ENCODE assay signal across 17 mouse cellular contexts in the genomic region with DNA sequence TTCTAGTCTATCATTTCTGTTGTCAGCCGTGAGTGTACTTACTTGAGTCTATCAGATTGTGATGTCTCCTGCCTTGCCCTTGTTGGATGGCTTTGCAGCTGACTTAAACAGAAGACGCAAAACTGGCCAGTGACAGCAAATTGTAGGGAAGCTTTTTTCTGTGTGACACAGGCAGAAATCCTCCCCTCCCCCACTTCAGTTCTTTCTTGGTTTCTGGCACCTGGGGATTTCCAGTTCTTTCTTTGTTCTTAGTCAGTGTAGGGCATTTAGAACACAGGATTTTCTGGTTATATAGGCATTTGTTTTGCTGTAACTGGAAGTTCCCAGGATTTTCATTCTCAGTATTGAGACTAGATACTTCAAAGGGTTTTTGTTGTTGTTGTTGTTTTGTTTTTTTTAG. TPM values are rescaled to one million over a fixed set of nuclear protein-coding genes. Genes with fewer than 3 reads are reported as not detected.
DNase-seq lines count a peak whose midpoint lies in the region; ATAC-seq lines count a peak whose summit lies in the region.
"Had no signal": no experiment of that assay in that cellular context is flagged by ENCODE, and none has a peak within 500 bp of the region (broad histone marks: within the 10 kb centered on the region; RNA-seq: fewer than 3 reads in every experiment).

No protein-coding gene starts in this region.

- no peak overlapping the region for H3K4me2 ChIP-seq in hindbrain, embryonic 14.5 days (replicated peaks)
- H3K4me2 ChIP-seq in hindbrain, embryonic 16.5 days (ENCODE audit: low read length) = no peak overlapping the region
- H3K4me2 ChIP-seq: intestine, embryonic 15.5 days; limb, embryonic 13.5 days; liver, embryonic 15.5 days had no signal

- H3K4me1 ChIP-seq in hindbrain, embryonic 14.5 days (replicated peaks; ENCODE audit: control insufficient read depth, insufficient read depth, low read length) = peaks cover 42% of the 10 kb centered on the region
- peaks cover 36% of the 10 kb centered on the region for H3K4me1 ChIP-seq in hindbrain, embryonic 16.5 days (ENCODE audit: control insufficient read depth, insufficient read depth, low read depth, low read length)

- no peak overlapping the region for H3K4me3 ChIP-seq in hindbrain, embryonic 14.5 days (replicated peaks; ENCODE audit: low read length)
- no peak overlapping the region for H3K4me3 ChIP-seq in hindbrain, embryonic 16.5 days (ENCODE audit: low read length)
- H3K4me3 ChIP-seq: heart, embryonic 10.5 days; intestine, embryonic 15.5 days; layer of hippocampus, adult 2 months; limb, embryonic 13.5 days; liver, embryonic 15.5 days; myocyte had no signal

- no peak for ATAC-seq in hindbrain, embryonic 14.5 days (ENCODE audit: low FRiP score)
- no peak for ATAC-seq in hindbrain, embryonic 16.5 days
- ATAC-seq: forebrain, embryonic 14.5 days; intestine, embryonic 15.5 days had no signal

- H3K36me3 ChIP-seq in hindbrain, embryonic 14.5 days (replicated peaks; ENCODE audit: control insufficient read depth, insufficient read depth) = no peaks in the 10 kb centered on the region
- H3K36me3 ChIP-seq in hindbrain, embryonic 16.5 days (ENCODE audit: control insufficient read depth, insufficient read depth, low read length) = no peaks in the 10 kb centered on the region
- no peaks in the 10 kb centered on the region for H3K36me3 ChIP-seq in splenic B cell, adult 2 months (ENCODE audit: control insufficient read depth, insufficient read depth, low read length, poor library complexity, severe bottlenecking)
- H3K36me3 ChIP-seq: heart, embryonic 10.5 days; intestine, embryonic 15.5 days; limb, embryonic 13.5 days; liver, embryonic 15.5 days had no signal

- DNase-seq in hindbrain, embryonic 14.5 days (ENCODE audit: low spot score) = no peak
- DNase-seq in CD4-positive helper T cell, adult 2 months (ENCODE audit: low read depth, low spot score) = peak; percentile 85
- peak; percentile 72 for DNase-seq in T-cell, adult 2 months (ENCODE audit: low spot score)
- peak; percentile 54 for DNase-seq in splenic B cell, adult 2 months (ENCODE audit: low read depth, low spot score)
- no peak for DNase-seq in urinary bladder, postnatal 14 days (ENCODE audit: low spot score)
- no peak for DNase-seq in cerebellum, adult 9-11 months
- DNase-seq: adrenal gland, adult 2 months; gastrocnemius, postnatal 25 days; lung, postnatal 14 days had no signal

- H3K9ac ChIP-seq in hindbrain, embryonic 14.5 days = no peak overlapping the region
- H3K9ac ChIP-seq in hindbrain, embryonic 16.5 days (ENCODE audit: low read depth, low read length) = no peak overlapping the region
- H3K9ac ChIP-seq: intestine, embryonic 15.5 days; limb, embryonic 13.5 days; liver, embryonic 15.5 days had no signal

- H3K27ac ChIP-seq in hindbrain, embryonic 14.5 days = 0 out of 2 replicates have a peak overlapping the region, but pooled peaks have one; percentile 26
- no peak overlapping the region for H3K27ac ChIP-seq in hindbrain, embryonic 16.5 days (ENCODE audit: low read depth, low read length)
- H3K27ac ChIP-seq: heart, embryonic 10.5 days; intestine, embryonic 15.5 days; layer of hippocampus, adult 2 months; limb, embryonic 13.5 days; liver, embryonic 15.5 days had no signal

- H3K9me3 ChIP-seq in hindbrain, embryonic 14.5 days (ENCODE audit: control insufficient read depth, low read length) = no peaks in the 10 kb centered on the region
- H3K9me3 ChIP-seq in hindbrain, embryonic 16.5 days (ENCODE audit: control insufficient read depth, low read length) = no peaks in the 10 kb centered on the region
- H3K9me3 ChIP-seq: heart, embryonic 10.5 days; intestine, embryonic 15.5 days; limb, embryonic 13.5 days; liver, embryonic 15.5 days had no signal

- H3K27me3 ChIP-seq in hindbrain, embryonic 14.5 days (ENCODE audit: control insufficient read depth, insufficient read depth, low read length) = no peaks in the 10 kb centered on the region
- no peaks in the 10 kb centered on the region for H3K27me3 ChIP-seq in hindbrain, embryonic 16.5 days (replicated peaks; ENCODE audit: control insufficient read depth, insufficient read depth, low read length)
- H3K27me3 ChIP-seq in splenic B cell, adult 2 months (ENCODE audit: control insufficient read depth, insufficient read depth, low read length, poor library complexity, severe bottlenecking) = no peaks in the 10 kb centered on the region
- H3K27me3 ChIP-seq: intestine, embryonic 15.5 days; limb, embryonic 13.5 days; liver, embryonic 15.5 days had no signal

- WGBS in hindbrain, embryonic 14.5 days = 66% methylated on average over 2 of the region's 2 CpGs
- 45% methylated on average over 2 of the region's 2 CpGs for WGBS in hindbrain, embryonic 16.5 days

RNA-seq across cellular contexts. Expression of a gene that starts 34.5 kb away (rescaled TPM):
- 108 and 116 TPM in 2 replicates for polyA plus RNA-seq in hindbrain, embryonic 14.5 days (2014; fragmentation: Nextera tagmentation; extraction: Ambion mirVana)
- polyA plus RNA-seq in hindbrain, embryonic 16.5 days (2015; fragmentation: Nextera tagmentation; extraction: Ambion mirVana) = 65.7 and 69.1 TPM in 2 replicates

RNA-seq across cellular contexts. Expression of a gene that starts 48.5 kb away (rescaled TPM):
- polyA plus RNA-seq in hindbrain, embryonic 14.5 days (2014; fragmentation: Nextera tagmentation; extraction: Ambion mirVana) = 6.5 and 6.6 TPM in 2 replicates
- polyA plus RNA-seq in hindbrain, embryonic 16.5 days (2015; fragmentation: Nextera tagmentation; extraction: Ambion mirVana) = 7.6 and 9.3 TPM in 2 replicates

RNA-seq across cellular contexts. Expression of a gene that starts 59.7 kb away (rescaled TPM):
- polyA plus RNA-seq in hindbrain, embryonic 14.5 days (2014; fragmentation: Nextera tagmentation; extraction: Ambion mirVana) = 0.56 and 0.60 TPM in 2 replicates
- polyA plus RNA-seq in hindbrain, embryonic 16.5 days (2015; fragmentation: Nextera tagmentation; extraction: Ambion mirVana) = 1.3 and 1.5 TPM in 2 replicates

Comparison
In these comparisons a context has a peak if more than half of its experiments do, and no peak if none do; other contexts are left out.
1. DNase-seq: peak in CD4-positive helper T cell, adult 2 months (single experiment), T-cell, adult 2 months (single experiment) and splenic B cell, adult 2 months (single experiment); none in hindbrain, embryonic 14.5 days (single experiment), urinary bladder, postnatal 14 days (single experiment) and cerebellum, adult 9-11 months (single experiment).